Mouse (Mus musculus) G1E (cell line): Measurements from ENCODE around the gene Fam129a.

Source experiments
- CTCF ChIP-seq: IDR thresholded peaks from 2 replicates; pipeline ENCODE4 v1.5.1; 2012; ENCODE audit warnings: low read depth, low read length, inconsistent platforms, mixed read lengths
- POLR2AphosphoS5 ChIP-seq: IDR thresholded peaks from 2 replicates; pipeline ENCODE4 v1.6.1; 2012; ENCODE audit warnings: low read depth, low read length, inconsistent platforms; ENCODE audit not compliant: insufficient replicate concordance

- no peak for TF ChIP-seq CTCF
- TF ChIP-seq POLR2AphosphoS5, result no peak
These were observed 21.9 kb upstream of the Fam129a start for GRCm38 (mm10) chr1:151548896-151549610.
